Mouse (Mus musculus) liver, embryonic 14.5 days (tissue): ENCODE measurements around the gene Dnah9. TPM values are rescaled to one million over a fixed set of nuclear protein-coding genes. Genes with fewer than 3 reads are reported as not detected.
A peak's percentile ranks its signal among the peaks of the same experiment; 100 is the strongest.

Source experiments
- ATAC-seq: fragments of 200-750 bp; cut with Nextera tagmentation; 2 replicates; pipeline ENCODE4 v1.8.0; 2017; ENCODE audit warnings: moderate number of reproducible peaks, mild to moderate bottlenecking, moderate library complexity; ENCODE audit not compliant: insufficient read depth
- DNase-seq, 3 experiments: peaks; one replicate each; pipeline ENCODE4 v3.0.0-alpha.2; 2012 to 2013; ENCODE audit warnings: low read depth in 3 of 3, low spot score in 3 of 3
- H3K27ac ChIP-seq: fragments of 300-500 bp; sonication (generic); 2 replicates; pipeline ENCODE4 v1.5.1; 2014; ENCODE audit warnings: moderate library complexity, mild to moderate bottlenecking, control low read depth, inconsistent platforms
- H3K27me3 ChIP-seq: fragments of 300-500 bp; sonication (generic); 2 replicates; pipeline ENCODE4 v1.6.1; 2014; ENCODE audit warnings: mild to moderate bottlenecking, low read length, moderate library complexity; ENCODE audit not compliant: control insufficient read depth, insufficient read depth
- H3K36me3 ChIP-seq: fragments of 300-500 bp; sonication (generic); replicated peaks from 2 replicates; pipeline ENCODE4 v1.6.1; 2014; ENCODE audit warnings: low read depth; ENCODE audit not compliant: control insufficient read depth, insufficient read depth
- H3K4me1 ChIP-seq, 2 experiments: fragments of 200-500 bp in 1 of 2; fragments of 300-500 bp in 1 of 2; sonication (generic) in 1 of 2; replicated peaks; 2 replicates each; pipeline ENCODE4 v1.6.1; 2012 to 2014; ENCODE audit warnings: antibody characterized with exemption in 1 of 2, inconsistent platforms in 1 of 2, low read length in 1 of 2; ENCODE audit not compliant: control insufficient read depth in 2 of 2, insufficient read depth in 2 of 2
- H3K4me2 ChIP-seq: fragments of 300-500 bp; sonication (generic); 2 replicates; pipeline ENCODE4 v1.6.1; 2014; ENCODE audit warnings: low read depth, mild to moderate bottlenecking, control low read depth, moderate library complexity
- H3K4me3 ChIP-seq, 2 experiments: fragments of 200-500 bp in 1 of 2; fragments of 300-500 bp in 1 of 2; sonication (generic) in 1 of 2; 2 replicates each; pipeline ENCODE4 v1.5.1; 2012 to 2014; ENCODE audit warnings: low read depth in 2 of 2, low read length in 2 of 2, mild to moderate bottlenecking in 2 of 2, control low read depth in 1 of 2, inconsistent platforms in 1 of 2, moderate library complexity in 1 of 2; ENCODE audit not compliant: insufficient read depth in 1 of 2
- H3K9ac ChIP-seq: fragments of 300-500 bp; sonication (generic); replicated peaks from 2 replicates; pipeline ENCODE4 v1.6.1; 2014; ENCODE audit warnings: mild to moderate bottlenecking, control low read depth, moderate library complexity
- H3K9me3 ChIP-seq: fragments of 300-500 bp; sonication (generic); 2 replicates; pipeline ENCODE4 v1.6.1; 2016; ENCODE audit warnings: low read length, mixed read lengths; ENCODE audit not compliant: control insufficient read depth
- CTCF ChIP-seq: IDR thresholded peaks from 2 replicates; pipeline ENCODE4 v1.5.1; 2016; ENCODE audit warnings: antibody characterized with exemption, low read depth, control low read depth
- EP300 ChIP-seq: IDR thresholded peaks from 2 replicates; pipeline ENCODE4 v1.6.1; 2016; ENCODE audit warnings: antibody characterized with exemption, low read depth
- WGBS: fragments of 180-500 bp; shearing (Covaris S2); extraction: QIAGEN DNeasy Blood & Tissue Kit; methylation state at CpG from one replicate; pipeline ENCODE4 v1.1.7; 2014; ENCODE audit not compliant: insufficient replicate concordance; 5-methylcytosine and 5-hydroxymethylcytosine counted together
- polyA plus RNA-seq, 2 experiments: library from polyadenylated mRNA; depleted of rRNA in 1 of 2; stranded (reverse) in 1 of 2; unstranded in 1 of 2; fragments of >200 nt; fragmentation: Nextera tagmentation in 1 of 2; extraction: Ambion mirVana in 1 of 2; gene quantifications; 2 replicates each; pipeline versions ENCODE4 v1.2.1 to v1.2.3; 2012 to 2014

The Dnah9 gene
- polyA plus RNA-seq, 2 experiments: not detected

GRCm38 (mm10) chr11:66046594-66047193 is 121.7 kb downstream of the Dnah9 start:
- no peaks in the 10 kb centered on the region for H3K9me3 ChIP-seq
- H3K27me3 ChIP-seq: no peaks in the 10 kb centered on the region
- H3K27ac ChIP-seq: no peak overlapping the region
- H3K36me3 ChIP-seq: no peaks in the 10 kb centered on the region
- no peak for DNase-seq
- TF ChIP-seq CTCF: no peak
- TF ChIP-seq EP300: no peak
- no peaks in the 10 kb centered on the region; a peak in 1 of 4 replicates for H3K4me1 ChIP-seq
- no peak overlapping the region for H3K4me3 ChIP-seq
- H3K9ac ChIP-seq: no peak overlapping the region
- H3K4me2 ChIP-seq: no peak overlapping the region
- WGBS: 43% methylated on average over 4 of the region's 4 CpGs
- no peak for ATAC-seq

DNA sequence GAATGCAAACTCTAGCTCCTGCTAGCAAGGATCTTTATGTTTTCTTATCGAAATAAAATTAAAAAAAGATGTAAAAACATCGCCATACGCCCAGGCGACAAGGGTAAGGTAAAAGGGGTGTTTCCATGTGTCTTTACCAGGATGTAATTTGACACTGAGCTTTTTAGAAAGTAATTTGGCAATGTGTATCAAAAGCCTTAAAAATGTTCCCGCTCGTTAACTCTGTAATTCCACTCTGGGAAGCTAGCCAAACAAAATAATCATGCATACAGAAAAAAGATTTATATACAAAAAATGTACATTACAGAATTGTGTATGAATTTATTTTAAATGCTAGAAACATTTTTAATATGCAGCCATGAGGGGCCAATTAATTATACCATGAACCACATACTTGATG is 124.7 kb downstream of the Dnah9 start:
- no peak for DNase-seq
- WGBS: 58% methylated on average over 6 of the region's 6 CpGs

DNA sequence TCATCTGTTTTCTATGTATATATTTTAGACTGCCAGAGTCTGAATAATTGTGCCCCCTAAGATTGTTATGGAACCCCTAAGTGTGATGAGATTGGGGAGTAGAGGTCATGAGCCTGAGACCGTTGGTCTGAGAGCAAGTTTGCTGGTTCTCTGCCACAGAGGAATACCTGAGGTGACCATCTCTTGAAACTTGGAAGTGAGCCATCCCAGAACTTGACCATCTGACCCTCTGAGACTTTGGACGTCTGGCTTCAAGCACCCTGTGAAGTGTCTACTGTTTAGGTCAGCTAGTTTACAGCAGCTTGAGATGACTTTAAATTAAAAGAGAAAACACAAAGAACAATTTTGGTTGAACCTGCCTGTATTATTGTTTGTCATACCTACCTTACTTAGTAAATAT is 125.8 kb downstream of the Dnah9 start:
- 51% methylated on average over 2 of the region's 2 CpGs for WGBS
- no peak for TF ChIP-seq CTCF
- TF ChIP-seq EP300: no peak
- Histone ChIP-seq H3K36me3 (no peaks in the 10 kb centered on the region), H3K4me3 (no peak overlapping the region), H3K27ac (no peak overlapping the region), H3K9me3 (no peaks in the 10 kb centered on the region), H3K9ac (no peak overlapping the region), H3K4me2 (no peak overlapping the region), H3K27me3 (no peaks in the 10 kb centered on the region), H3K4me1 (no peaks in the 10 kb centered on the region; a peak in 1 of 4 replicates)
- no peak for ATAC-seq
- no peak for DNase-seq

More for the DNA sequence above, 124.7 kb downstream of the Dnah9 start:
- Histone ChIP-seq H3K27me3 (no peaks in the 10 kb centered on the region), H3K9me3 (no peaks in the 10 kb centered on the region), H3K4me3 (no peak overlapping the region), H3K9ac (no peak overlapping the region), H3K4me1 (no peaks in the 10 kb centered on the region; a peak in 1 of 4 replicates), H3K4me2 (no peak overlapping the region), H3K27ac (no peak overlapping the region), H3K36me3 (no peaks in the 10 kb centered on the region)
- ATAC-seq: no peak
- TF ChIP-seq EP300: no peak
- TF ChIP-seq CTCF: no peak

- Histone ChIP-seq H3K4me2 (no peak overlapping the region), H3K4me1 (no peaks in the 10 kb centered on the region), H3K9ac (no peak overlapping the region), H3K36me3 (no peaks in the 10 kb centered on the region), H3K4me3 (no peak overlapping the region), H3K27me3 (no peaks in the 10 kb centered on the region), H3K9me3 (no peaks in the 10 kb centered on the region), H3K27ac (no peak overlapping the region)
- 62% methylated on average over 1 of the region's 1 CpGs for WGBS
- DNase-seq: no peak
- TF ChIP-seq EP300 (no peak), CTCF (no peak)
- no peak for ATAC-seq
Measured at GRCm38 (mm10) chr11:66025728-66026127, 142.6 kb downstream of the Dnah9 start.

- ATAC-seq: no peak
- Histone ChIP-seq H3K9ac (no peak overlapping the region), H3K4me1 (no peaks in the 10 kb centered on the region), H3K36me3 (no peaks in the 10 kb centered on the region), H3K4me2 (no peak overlapping the region), H3K4me3 (no peak overlapping the region), H3K27me3 (no peaks in the 10 kb centered on the region), H3K27ac (no peak overlapping the region), H3K9me3 (no peaks in the 10 kb centered on the region)
- DNase-seq: no peak
- TF ChIP-seq EP300: no peak
- TF ChIP-seq CTCF: peak; percentile 17; the same call in 1 of the 2 replicates
- WGBS: 28% methylated on average over 3 of the region's 3 CpGs
Measured at GRCm38 (mm10) chr11:65975871-65976270, 192.5 kb downstream of the Dnah9 start.
